Mouse (Mus musculus): ENCODE measurements around the gene Adat1. TPM values are rescaled to one million over a fixed set of nuclear protein-coding genes. Genes with fewer than 3 reads are reported as not detected.

The Adat1 gene
- polyA plus RNA-seq, 1 experiment from 2014 or later, result 7.1 TPM

DNA sequence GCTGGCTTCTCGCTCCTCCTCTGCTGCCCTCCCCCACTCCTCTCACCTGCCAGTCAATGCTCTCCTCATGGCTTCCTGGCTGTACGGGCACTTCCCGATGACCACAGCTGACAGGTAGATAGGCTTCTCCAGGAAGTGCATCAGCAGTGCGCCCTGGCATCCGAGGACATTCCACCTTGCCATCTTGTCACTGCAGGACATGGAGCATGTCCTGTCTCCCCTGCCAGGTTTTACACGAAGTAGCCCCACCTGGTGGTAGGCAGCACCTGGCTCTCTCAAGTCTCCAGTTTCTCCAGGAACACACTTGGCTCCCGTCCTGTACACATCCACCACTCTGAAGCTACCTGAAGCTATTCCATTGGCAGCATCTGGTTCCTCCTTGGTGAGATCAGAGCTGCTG is 10.0 kb downstream of the Adat1 start:
- Histone ChIP-seq H3K4me2 (no peak overlapping the region), H3K36me3 (ENCODE audit: control insufficient read depth, insufficient read depth, low read length) (peaks cover 15% of the 10 kb centered on the region), H3K4me3 (ENCODE audit: low read depth, low read length) (no peak overlapping the region), H3K9me3 (replicated peaks; ENCODE audit: control insufficient read depth, low read length) (no peaks in the 10 kb centered on the region), H3K27ac (ENCODE audit: low read depth, low read length) (no peak overlapping the region), H3K4me1 (ENCODE audit: control insufficient read depth, insufficient read depth, low read length) (0 out of 2 replicates have a peak, but pooled peaks cover 4% of the 10 kb centered on the region), H3K27me3 (ENCODE audit: control insufficient read depth, insufficient read depth, low read length) (no peaks in the 10 kb centered on the region), H3K9ac (ENCODE audit: low read depth, low read length) (no peak overlapping the region)
- ATAC-seq (replicated peaks; ENCODE audit: insufficient number of reproducible peaks, low FRiP score, low TSS enrichment), result no peak
- WGBS (ENCODE audit: insufficient replicate concordance), result 77% methylated on average over 7 of the region's 7 CpGs

- peaks cover 19% of the 10 kb centered on the region for H3K36me3 ChIP-seq (ENCODE audit: control insufficient read depth, insufficient read depth, low read length)
- no peak overlapping the region for H3K9ac ChIP-seq (ENCODE audit: low read depth, low read length)
- H3K4me3 ChIP-seq (ENCODE audit: low read depth, low read length), result no peak overlapping the region
- H3K4me1 ChIP-seq (ENCODE audit: control insufficient read depth, insufficient read depth, low read length), result no peaks in the 10 kb centered on the region
- H3K27me3 ChIP-seq (ENCODE audit: control insufficient read depth, insufficient read depth, low read length), result no peaks in the 10 kb centered on the region
- no peak for ATAC-seq (replicated peaks; ENCODE audit: insufficient number of reproducible peaks, low FRiP score, low TSS enrichment)
- 73% methylated on average over 10 of the region's 10 CpGs for WGBS (ENCODE audit: insufficient replicate concordance)
- H3K27ac ChIP-seq (ENCODE audit: low read depth, low read length), result no peak overlapping the region
- H3K4me2 ChIP-seq, result no peak overlapping the region
- H3K9me3 ChIP-seq (replicated peaks; ENCODE audit: control insufficient read depth, low read length), result no peaks in the 10 kb centered on the region
Observed at GRCm38 (mm10) chr8:111978147-111978546, 14.0 kb downstream of the Adat1 start.

DNA sequence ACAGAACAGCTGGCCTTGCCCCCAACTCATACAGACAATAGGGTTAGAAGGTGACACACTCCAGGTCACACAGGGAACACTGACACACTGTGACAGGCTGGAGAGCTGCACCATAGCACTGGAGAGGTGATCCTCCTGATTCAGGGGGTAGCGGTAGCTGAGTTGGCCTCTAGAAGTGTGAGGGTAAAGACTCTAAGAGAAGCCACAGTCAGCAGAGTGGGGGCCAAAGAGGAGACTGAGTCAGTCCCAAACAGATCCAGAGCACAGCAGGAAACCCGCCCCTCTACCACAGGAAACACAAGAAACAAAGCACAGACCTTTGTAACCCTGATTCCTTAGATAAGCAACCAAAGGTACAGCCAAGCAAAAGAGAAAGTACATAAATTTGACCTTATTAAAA is 15.8 kb downstream of the Adat1 start:
- no peaks in the 10 kb centered on the region for H3K9me3 ChIP-seq (replicated peaks; ENCODE audit: control insufficient read depth, low read length)
- H3K4me3 ChIP-seq (ENCODE audit: low read depth, low read length), result no peak overlapping the region
- H3K4me2 ChIP-seq, result no peak overlapping the region
- WGBS (ENCODE audit: insufficient replicate concordance), result 69% methylated on average over 2 of the region's 2 CpGs
- H3K27ac ChIP-seq (ENCODE audit: low read depth, low read length), result no peak overlapping the region
- no peaks in the 10 kb centered on the region for H3K4me1 ChIP-seq (ENCODE audit: control insufficient read depth, insufficient read depth, low read length)
- no peaks in the 10 kb centered on the region for H3K27me3 ChIP-seq (ENCODE audit: control insufficient read depth, insufficient read depth, low read length)
- no peak for ATAC-seq (replicated peaks; ENCODE audit: insufficient number of reproducible peaks, low FRiP score, low TSS enrichment)
- no peak overlapping the region for H3K9ac ChIP-seq (ENCODE audit: low read depth, low read length)
- peaks cover 13% of the 10 kb centered on the region for H3K36me3 ChIP-seq (ENCODE audit: control insufficient read depth, insufficient read depth, low read length)

DNA sequence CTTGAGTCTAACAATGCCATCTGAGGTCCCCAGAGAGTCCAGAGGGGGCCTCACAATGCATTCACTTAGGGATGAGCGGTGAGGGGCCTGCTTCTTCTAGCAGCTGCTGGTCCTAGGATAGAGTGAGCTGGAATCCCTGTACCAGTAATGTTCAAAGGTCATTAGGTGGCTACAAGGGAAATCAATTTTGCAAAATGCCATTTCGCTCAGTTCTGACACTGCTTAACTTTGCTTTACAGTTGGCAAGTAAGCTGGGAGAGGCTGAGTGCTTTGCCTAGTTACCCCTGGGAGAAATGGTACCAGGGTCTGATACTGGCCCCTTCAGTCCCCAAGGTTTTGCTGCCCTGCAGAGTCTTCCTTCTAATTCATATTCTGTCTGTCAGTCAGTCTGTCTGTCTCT is 16.4 kb downstream of the Adat1 start:
- Histone ChIP-seq H3K4me1 (ENCODE audit: control insufficient read depth, insufficient read depth, low read length) (no peaks in the 10 kb centered on the region), H3K27me3 (ENCODE audit: control insufficient read depth, insufficient read depth, low read length) (no peaks in the 10 kb centered on the region), H3K36me3 (ENCODE audit: control insufficient read depth, insufficient read depth, low read length) (peaks cover 15% of the 10 kb centered on the region), H3K4me3 (ENCODE audit: low read depth, low read length) (no peak overlapping the region), H3K4me2 (no peak overlapping the region), H3K9me3 (replicated peaks; ENCODE audit: control insufficient read depth, low read length) (no peaks in the 10 kb centered on the region), H3K9ac (ENCODE audit: low read depth, low read length) (no peak overlapping the region), H3K27ac (ENCODE audit: low read depth, low read length) (no peak overlapping the region)
- no peak for ATAC-seq (replicated peaks; ENCODE audit: insufficient number of reproducible peaks, low FRiP score, low TSS enrichment)
- 90% methylated on average over 2 of the region's 2 CpGs for whole genome bisulfite sequencing (ENCODE audit: insufficient replicate concordance)

DNA sequence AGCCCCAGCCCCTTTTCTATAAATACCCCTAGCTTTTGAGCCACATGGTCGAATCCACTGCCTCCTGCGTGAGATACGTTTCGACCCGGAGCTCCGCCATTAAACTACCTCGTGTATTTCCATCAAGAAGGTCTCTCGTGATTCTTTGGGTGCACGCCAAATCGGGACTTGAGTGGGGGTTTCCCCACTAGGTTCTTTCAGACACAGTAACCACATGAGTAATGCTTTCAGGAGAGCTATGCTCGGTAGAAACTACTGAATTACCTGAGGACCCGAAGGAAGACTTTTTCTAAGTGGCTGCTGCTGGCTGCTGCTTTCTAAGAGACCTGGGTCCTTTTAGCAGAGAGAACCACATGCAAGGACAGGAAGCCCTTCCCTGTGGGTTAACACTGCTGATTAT is 18.0 kb downstream of the Adat1 start:
- 95% methylated on average over 12 of the region's 12 CpGs for WGBS (ENCODE audit: insufficient replicate concordance)
- peaks cover 15% of the 10 kb centered on the region for H3K36me3 ChIP-seq (ENCODE audit: control insufficient read depth, insufficient read depth, low read length)
- H3K4me2 ChIP-seq, result no peak overlapping the region

DNA sequence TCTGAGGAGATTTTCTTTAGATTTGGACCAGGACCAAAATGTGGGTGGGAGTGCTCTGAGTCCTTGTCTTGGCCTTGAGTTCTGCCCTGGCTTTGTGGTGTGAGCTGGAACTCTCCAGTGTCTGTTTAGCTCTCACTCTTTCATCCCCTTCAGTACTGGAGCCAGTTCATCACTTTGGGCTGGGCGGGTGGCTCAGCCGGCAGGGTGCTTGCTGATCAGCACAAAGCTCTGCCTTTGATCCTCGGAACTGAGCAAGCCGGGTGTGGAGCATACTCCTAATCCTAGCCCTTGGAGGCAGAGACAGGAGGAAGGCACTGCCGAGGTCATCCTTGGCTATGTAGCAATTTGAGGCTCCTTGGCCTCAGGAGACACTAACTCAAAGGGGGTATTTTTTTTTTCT is 23.1 kb downstream of the Adat1 start:
- Histone ChIP-seq H3K27me3 (ENCODE audit: control insufficient read depth, insufficient read depth, low read length) (no peaks in the 10 kb centered on the region), H3K4me1 (ENCODE audit: control insufficient read depth, insufficient read depth, low read length) (no peaks in the 10 kb centered on the region), H3K9ac (ENCODE audit: low read depth, low read length) (no peak overlapping the region), H3K27ac (ENCODE audit: low read depth, low read length) (no peak overlapping the region), H3K36me3 (ENCODE audit: control insufficient read depth, insufficient read depth, low read length) (peaks cover 5% of the 10 kb centered on the region), H3K4me3 (ENCODE audit: low read depth, low read length) (no peak overlapping the region), H3K4me2 (no peak overlapping the region), H3K9me3 (replicated peaks; ENCODE audit: control insufficient read depth, low read length) (no peaks in the 10 kb centered on the region)
- 52% methylated on average over 5 of the region's 5 CpGs for WGBS (ENCODE audit: insufficient replicate concordance)
- ATAC-seq (replicated peaks; ENCODE audit: insufficient number of reproducible peaks, low FRiP score, low TSS enrichment), result no peak

More for the DNA sequence above, 18.0 kb downstream of the Adat1 start:
- Histone ChIP-seq H3K9ac (ENCODE audit: low read depth, low read length) (no peak overlapping the region), H3K27ac (ENCODE audit: low read depth, low read length) (no peak overlapping the region), H3K4me3 (ENCODE audit: low read depth, low read length) (no peak overlapping the region), H3K9me3 (replicated peaks; ENCODE audit: control insufficient read depth, low read length) (no peaks in the 10 kb centered on the region), H3K4me1 (ENCODE audit: control insufficient read depth, insufficient read depth, low read length) (no peaks in the 10 kb centered on the region), H3K27me3 (ENCODE audit: control insufficient read depth, insufficient read depth, low read length) (no peaks in the 10 kb centered on the region)
- ATAC-seq (replicated peaks; ENCODE audit: insufficient number of reproducible peaks, low FRiP score, low TSS enrichment), result no peak

DNA sequence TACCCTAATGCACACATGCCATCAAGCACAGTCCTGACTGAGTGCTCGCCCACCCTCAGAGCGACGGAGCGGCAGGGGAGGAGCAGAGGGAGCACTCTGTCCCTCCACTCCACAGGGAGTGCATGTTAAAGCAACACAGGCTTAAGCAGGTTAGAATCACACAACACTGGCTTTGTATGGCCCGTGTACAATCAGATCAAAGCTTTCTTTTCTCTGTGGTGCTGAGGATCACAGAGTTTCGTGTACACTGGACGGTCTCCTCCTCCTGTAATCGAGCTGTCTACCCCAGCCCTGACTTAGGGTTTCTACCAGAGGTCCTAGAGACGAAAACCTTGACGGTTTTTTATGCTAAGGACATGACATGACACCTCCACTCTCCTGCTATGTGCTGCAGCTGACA is 23.6 kb downstream of the Adat1 start:
- Histone ChIP-seq H3K9ac (ENCODE audit: low read depth, low read length) (no peak overlapping the region), H3K4me1 (ENCODE audit: control insufficient read depth, insufficient read depth, low read length) (no peaks in the 10 kb centered on the region), H3K36me3 (ENCODE audit: control insufficient read depth, insufficient read depth, low read length) (peaks cover 4% of the 10 kb centered on the region), H3K27me3 (ENCODE audit: control insufficient read depth, insufficient read depth, low read length) (no peaks in the 10 kb centered on the region), H3K4me2 (no peak overlapping the region), H3K27ac (ENCODE audit: low read depth, low read length) (no peak overlapping the region), H3K9me3 (replicated peaks; ENCODE audit: control insufficient read depth, low read length) (no peaks in the 10 kb centered on the region), H3K4me3 (ENCODE audit: low read depth, low read length) (no peak overlapping the region)
- ATAC-seq (replicated peaks; ENCODE audit: insufficient number of reproducible peaks, low FRiP score, low TSS enrichment), result no peak
- 85% methylated on average over 10 of the region's 10 CpGs for WGBS (ENCODE audit: insufficient replicate concordance)

GRCm38 (mm10) chr8:111967246-111967870 is 24.7 kb downstream of the Adat1 start:
- 63% methylated on average over 5 of the region's 5 CpGs for WGBS (ENCODE audit: insufficient replicate concordance)
- no peak overlapping the region for H3K4me3 ChIP-seq (ENCODE audit: low read depth, low read length)
- H3K36me3 ChIP-seq (ENCODE audit: control insufficient read depth, insufficient read depth, low read length), result peaks cover 4% of the 10 kb centered on the region
- H3K9ac ChIP-seq (ENCODE audit: low read depth, low read length), result no peak overlapping the region
- H3K27ac ChIP-seq (ENCODE audit: low read depth, low read length), result no peak overlapping the region
- no peak for ATAC-seq (replicated peaks; ENCODE audit: insufficient number of reproducible peaks, low FRiP score, low TSS enrichment)
- H3K4me1 ChIP-seq (ENCODE audit: control insufficient read depth, insufficient read depth, low read length), result peaks cover 10% of the 10 kb centered on the region
- H3K4me2 ChIP-seq, result no peak overlapping the region
- H3K27me3 ChIP-seq (ENCODE audit: control insufficient read depth, insufficient read depth, low read length), result no peaks in the 10 kb centered on the region
- no peaks in the 10 kb centered on the region for H3K9me3 ChIP-seq (replicated peaks; ENCODE audit: control insufficient read depth, low read length)

DNA sequence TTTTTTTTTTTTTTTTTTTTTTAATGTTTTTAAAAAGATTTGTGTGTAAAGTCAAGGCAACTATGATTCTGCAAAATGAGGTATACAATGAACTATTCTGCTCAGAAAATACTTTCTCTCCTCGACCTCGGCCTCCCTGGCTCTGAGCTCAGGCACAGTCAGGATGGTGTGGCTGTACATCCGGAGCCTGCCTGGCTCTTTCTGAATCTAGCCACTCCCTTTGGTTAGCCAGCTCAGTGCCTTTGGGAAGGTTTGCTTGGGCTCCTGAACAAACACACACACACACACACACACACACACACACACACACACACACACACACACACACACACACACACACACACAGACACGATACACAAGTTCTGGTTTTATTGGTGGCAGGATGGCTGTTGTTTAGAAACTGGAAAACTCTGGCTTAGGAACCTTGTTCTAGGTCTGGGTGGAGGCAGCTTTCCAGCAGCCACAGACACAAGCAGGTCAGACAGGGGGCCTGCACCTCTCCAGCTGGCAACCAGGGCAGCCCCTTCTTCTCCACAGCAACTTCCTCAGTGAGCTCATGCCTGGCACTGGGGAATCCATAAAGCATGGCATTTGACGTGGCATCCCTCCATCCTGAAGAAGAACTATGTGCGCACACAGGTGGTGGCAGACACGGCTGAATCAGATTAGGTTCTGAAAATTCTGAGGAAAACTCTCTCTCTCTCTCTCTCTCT is 27.1 kb downstream of the Adat1 start:
- Histone ChIP-seq H3K27ac (ENCODE audit: low read depth, low read length) (no peak overlapping the region), H3K4me3 (ENCODE audit: low read depth, low read length) (no peak overlapping the region), H3K36me3 (ENCODE audit: control insufficient read depth, insufficient read depth, low read length) (no peaks in the 10 kb centered on the region; the same call in none of the 2 replicates), H3K4me2 (no peak overlapping the region), H3K4me1 (ENCODE audit: control insufficient read depth, insufficient read depth, low read length) (peaks cover 14% of the 10 kb centered on the region), H3K9me3 (replicated peaks; ENCODE audit: control insufficient read depth, low read length) (no peaks in the 10 kb centered on the region), H3K27me3 (ENCODE audit: control insufficient read depth, insufficient read depth, low read length) (no peaks in the 10 kb centered on the region), H3K9ac (ENCODE audit: low read depth, low read length) (no peak overlapping the region)
- WGBS (ENCODE audit: insufficient replicate concordance), result 71% methylated on average over 7 of the region's 7 CpGs
- no peak for ATAC-seq (replicated peaks; ENCODE audit: insufficient number of reproducible peaks, low FRiP score, low TSS enrichment)

All from heart, embryonic 11.5 days (tissue).